Mouse (Mus musculus) neural tube, embryonic 11.5 days (tissue): ENCODE data around the gene Fat1. TPM values are rescaled to one million over a fixed set of nuclear protein-coding genes. Genes with fewer than 3 reads are reported as not detected.
"Not testable (repeated sequence)": the region's sequence is repeated elsewhere in the genome, so short reads cannot be mapped to it uniquely, and the experiment has no call there.

ENCODE experiments used
- ATAC-seq: fragments of 200-750 bp; cut with Nextera tagmentation; 2 replicates; pipeline ENCODE4 v1.8.0; 2017; ENCODE audit warnings: moderate number of reproducible peaks, mild to moderate bottlenecking, moderate TSS enrichment, moderate library complexity; ENCODE audit not compliant: insufficient read depth, low FRiP score, low TSS enrichment
- DNase-seq: peaks from one replicate; pipeline ENCODE4 v3.0.0-alpha.2; 2015; ENCODE audit warnings: low spot score
- H3K27ac ChIP-seq: fragments of 300-500 bp; sonication (generic); 2 replicates; pipeline ENCODE4 v1.5.1; 2014; ENCODE audit warnings: low read depth, mild to moderate bottlenecking, low read length
- H3K27me3 ChIP-seq: fragments of 300-500 bp; sonication (generic); 2 replicates; pipeline ENCODE4 v1.6.1; 2014; ENCODE audit warnings: mild to moderate bottlenecking, low read length, mixed read lengths; ENCODE audit not compliant: control insufficient read depth, insufficient read depth
- H3K36me3 ChIP-seq: fragments of 300-500 bp; sonication (generic); 2 replicates; pipeline ENCODE4 v1.6.1; 2014; ENCODE audit warnings: mild to moderate bottlenecking, low read length, moderate library complexity, mixed read lengths; ENCODE audit not compliant: control insufficient read depth, insufficient read depth
- H3K4me1 ChIP-seq: fragments of 300-500 bp; sonication (generic); 2 replicates; pipeline ENCODE4 v1.6.1; 2014; ENCODE audit warnings: low read length, mixed read lengths; ENCODE audit not compliant: control insufficient read depth, insufficient read depth
- H3K4me2 ChIP-seq: fragments of 300-500 bp; sonication (generic); 2 replicates; pipeline ENCODE4 v1.6.1; 2014; ENCODE audit warnings: low read depth, mild to moderate bottlenecking, moderate library complexity
- H3K4me3 ChIP-seq: fragments of 300-500 bp; sonication (generic); 2 replicates; pipeline ENCODE4 v1.5.1; 2014; ENCODE audit warnings: low read depth, low read length
- H3K9ac ChIP-seq: fragments of 300-500 bp; sonication (generic); 2 replicates; pipeline ENCODE4 v1.6.1; 2014; ENCODE audit warnings: mild to moderate bottlenecking, low read length
- H3K9me3 ChIP-seq: fragments of 300-500 bp; sonication (generic); 2 replicates; pipeline ENCODE4 v1.6.1; 2016; ENCODE audit warnings: low read length; ENCODE audit not compliant: control insufficient read depth
- WGBS: fragments of 180-500 bp; shearing (Covaris S2); extraction: QIAGEN DNeasy Blood & Tissue Kit; methylation state at CpG from one replicate; pipeline ENCODE4 v1.1.7; 2014; 5-methylcytosine and 5-hydroxymethylcytosine counted together
- polyA plus RNA-seq: library from polyadenylated mRNA; unstranded; fragments of >200 nt; fragmentation: Nextera tagmentation; extraction: Ambion mirVana; gene quantifications from 2 replicates; pipeline ENCODE4 v1.2.1, GENCODE M21; 2014

Fat1 gene
- polyA plus RNA-seq, 1 experiment from 2014 or later, result 23.3 TPM

DNA sequence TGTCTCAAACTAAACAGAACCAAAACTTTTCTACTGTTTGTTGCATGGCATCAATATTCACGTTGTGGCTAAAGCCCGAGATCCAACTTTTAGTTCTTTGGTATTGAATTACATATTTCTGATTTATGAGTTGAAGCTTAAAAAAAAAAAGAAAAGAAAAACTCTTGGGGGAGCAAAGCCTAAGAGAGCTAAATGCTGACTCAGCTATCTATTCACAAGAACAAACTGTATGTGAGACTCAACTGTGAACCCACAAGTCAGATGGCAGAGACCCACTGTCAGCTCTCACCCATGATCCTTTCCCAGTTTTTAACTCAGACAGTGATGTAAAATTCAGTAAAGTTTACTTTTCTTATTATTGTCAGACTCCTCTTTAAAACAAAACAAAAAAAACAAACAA is 124.8 kb downstream of the Fat1 start:
- 85% methylated on average over 2 of the region's 2 CpGs for whole genome bisulfite sequencing
- Histone ChIP-seq H3K4me3 (no peak overlapping the region), H3K27me3 (no peaks in the 10 kb centered on the region), H3K27ac (no peak overlapping the region), H3K4me2 (no peak overlapping the region), H3K4me1 (no peaks in the 10 kb centered on the region), H3K36me3 (no peaks in the 10 kb centered on the region), H3K9me3 (no peaks in the 10 kb centered on the region), H3K9ac (no peak overlapping the region)
- no peak for DNase-seq
- no peak for ATAC-seq

- ATAC-seq (no peak), DNase-seq (no peak)
- H3K4me2 ChIP-seq, result no peak overlapping the region
- H3K27me3 ChIP-seq, result no peaks in the 10 kb centered on the region
- H3K4me3 ChIP-seq, result no peak overlapping the region
- H3K36me3 ChIP-seq, result no peaks in the 10 kb centered on the region
- no peak overlapping the region for H3K9ac ChIP-seq
- no peaks in the 10 kb centered on the region for H3K9me3 ChIP-seq
- no peaks in the 10 kb centered on the region for H3K4me1 ChIP-seq
- WGBS, result 94% methylated on average over 11 of the region's 11 CpGs
- H3K27ac ChIP-seq, result no peak overlapping the region
These were observed 127.1 kb downstream of the Fat1 start for GRCm38 (mm10) chr8:45062311-45062710.

DNA sequence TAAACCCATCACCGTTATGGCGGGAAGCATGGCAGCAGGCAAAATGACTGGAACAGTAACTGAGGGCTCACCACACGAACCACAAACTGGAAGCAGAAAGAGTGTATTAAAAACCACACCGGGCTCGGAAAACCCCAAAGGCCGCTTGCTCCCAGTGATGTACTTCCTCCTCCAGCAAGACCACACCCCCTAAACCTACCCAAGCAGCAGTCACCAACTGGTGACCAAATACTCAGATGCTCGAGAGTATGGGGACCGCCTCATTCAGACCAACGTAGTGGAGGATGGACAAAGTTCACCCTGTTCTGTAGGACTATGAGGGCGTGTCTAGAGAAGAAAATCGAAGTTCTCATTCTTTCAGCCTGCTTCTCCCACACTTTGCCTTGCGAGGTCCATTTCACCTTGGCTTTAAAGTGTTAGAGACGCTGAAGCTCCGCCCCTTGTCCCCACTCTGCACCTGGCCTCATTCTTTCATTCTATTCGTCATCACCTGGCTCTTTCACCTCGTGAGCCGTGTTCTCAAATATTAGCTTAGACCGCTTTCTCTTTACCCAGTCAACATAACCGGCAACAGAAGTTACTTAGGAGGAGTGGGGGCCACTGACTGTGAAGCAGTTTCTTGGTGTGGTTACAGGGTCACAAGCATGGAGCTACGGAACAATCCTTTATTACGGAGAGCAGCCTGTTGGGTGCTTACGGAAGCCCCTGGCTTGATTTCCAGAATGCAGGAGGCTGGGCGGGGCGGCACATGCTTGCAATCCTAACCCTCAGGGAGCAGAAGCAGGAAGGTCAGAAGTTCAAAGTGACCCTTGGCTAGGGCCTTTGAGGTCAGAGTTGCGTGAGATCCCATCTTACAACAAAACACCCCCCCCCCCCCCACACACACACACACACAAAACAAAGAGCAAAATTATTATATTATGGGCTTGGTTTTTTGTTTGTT is 128.0 kb downstream of the Fat1 start:
- Histone ChIP-seq H3K9ac (no peak overlapping the region), H3K27ac (no peak overlapping the region), H3K4me3 (no peak overlapping the region), H3K36me3 (no peaks in the 10 kb centered on the region), H3K27me3 (no peaks in the 10 kb centered on the region), H3K4me1 (no peaks in the 10 kb centered on the region), H3K4me2 (no peak overlapping the region), H3K9me3 (no peaks in the 10 kb centered on the region)
- no peak for DNase-seq
- WGBS, result 67% methylated on average over 25 of the region's 25 CpGs
- ATAC-seq, result peak; percentile 11; the same call in 1 of the 2 replicates

GRCm38 (mm10) chr8:45064197-45064869 is 129.1 kb downstream of the Fat1 start:
- Histone ChIP-seq H3K9me3 (no peaks in the 10 kb centered on the region), H3K36me3 (no peaks in the 10 kb centered on the region), H3K27me3 (no peaks in the 10 kb centered on the region), H3K4me2 (no peak overlapping the region), H3K4me3 (no peak overlapping the region), H3K27ac (no peak overlapping the region), H3K4me1 (no peaks in the 10 kb centered on the region), H3K9ac (no peak overlapping the region)
- peak; percentile 76 for ATAC-seq
- WGBS, result 36% methylated on average over 8 of the region's 8 CpGs
- peak; percentile 38 for DNase-seq

- WGBS, result 86% methylated on average over 1 of the region's 1 CpGs
- not testable (repeated sequence) for H3K36me3 ChIP-seq, H3K9me3 ChIP-seq, H3K4me3 ChIP-seq, H3K27ac ChIP-seq, H3K4me1 ChIP-seq, H3K4me2 ChIP-seq, DNase-seq, ATAC-seq, H3K27me3 ChIP-seq, H3K9ac ChIP-seq
These were observed 130.1 kb downstream of the Fat1 start for GRCm38 (mm10) chr8:45065391-45065790.

DNA sequence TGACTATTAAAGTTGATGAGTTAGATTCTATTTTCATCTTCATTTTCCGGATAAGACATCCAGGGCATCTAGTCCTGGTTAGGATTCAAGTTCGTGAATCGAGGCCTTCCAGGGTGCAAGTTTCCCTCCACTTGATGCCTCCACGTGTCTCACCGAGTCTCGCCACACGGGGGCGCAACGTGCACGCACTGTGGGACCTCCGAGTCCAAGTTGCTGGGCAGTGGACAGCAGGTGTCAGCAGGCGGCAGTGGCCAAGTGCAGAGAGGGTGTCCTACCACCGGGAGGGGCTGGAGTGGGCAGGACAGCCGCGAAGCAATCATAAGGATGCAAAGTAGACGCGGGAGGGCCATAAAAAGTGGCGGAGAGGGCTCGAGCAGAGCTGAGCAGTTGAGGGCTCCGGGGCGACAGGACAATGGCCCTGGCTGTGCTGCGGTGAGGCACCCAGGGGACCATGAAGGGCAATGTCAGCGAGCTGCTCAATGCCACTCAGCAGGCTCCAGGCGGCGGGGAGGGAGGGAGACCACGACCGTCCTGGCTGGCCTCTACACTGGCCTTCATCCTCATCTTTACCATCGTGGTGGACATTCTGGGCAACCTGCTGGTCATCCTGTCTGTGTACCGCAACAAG is 133.6 kb downstream of the Fat1 start, which contains the start of gene Mtnr1a:
TSS of gene Mtnr1a (plus strand) at position 379 of the 628 bp plus-strand sequence.
- H3K9ac ChIP-seq, result 0 out of 2 replicates have a peak within 1 kb of the TSS, but pooled peaks have one; percentile 18

GRCm38 (mm10) chr8:45070949-45071348 is 135.7 kb downstream of the Fat1 start:
- no peak overlapping the region for H3K4me2 ChIP-seq
- DNase-seq, result no peak
- H3K27me3 ChIP-seq, result no peaks in the 10 kb centered on the region
- ATAC-seq, result no peak
- no peaks in the 10 kb centered on the region for H3K4me1 ChIP-seq
- 94% methylated on average over 8 of the region's 8 CpGs for WGBS
- no peak overlapping the region for H3K9ac ChIP-seq
- no peak overlapping the region for H3K4me3 ChIP-seq
- H3K36me3 ChIP-seq, result no peaks in the 10 kb centered on the region
- H3K9me3 ChIP-seq, result no peaks in the 10 kb centered on the region
- no peak overlapping the region for H3K27ac ChIP-seq

More for the DNA sequence above, 133.6 kb downstream of the Fat1 start, which contains the start of gene Mtnr1a:
- peak; percentile 84 for ATAC-seq
- peak within 1 kb of the TSS; percentile 30 for H3K4me3 ChIP-seq
- H3K27me3 ChIP-seq, result no peaks in the 10 kb centered on the region
- no peaks in the 10 kb centered on the region for H3K4me1 ChIP-seq
- DNase-seq, result peak; percentile 93
- 7% methylated on average over 29 of the region's 29 CpGs for WGBS
- H3K4me2 ChIP-seq, result peak within 1 kb of the TSS; percentile 56
- no peaks in the 10 kb centered on the region for H3K9me3 ChIP-seq
- H3K36me3 ChIP-seq, result no peaks in the 10 kb centered on the region
- no peak within 1 kb of the TSS for H3K27ac ChIP-seq

DNA sequence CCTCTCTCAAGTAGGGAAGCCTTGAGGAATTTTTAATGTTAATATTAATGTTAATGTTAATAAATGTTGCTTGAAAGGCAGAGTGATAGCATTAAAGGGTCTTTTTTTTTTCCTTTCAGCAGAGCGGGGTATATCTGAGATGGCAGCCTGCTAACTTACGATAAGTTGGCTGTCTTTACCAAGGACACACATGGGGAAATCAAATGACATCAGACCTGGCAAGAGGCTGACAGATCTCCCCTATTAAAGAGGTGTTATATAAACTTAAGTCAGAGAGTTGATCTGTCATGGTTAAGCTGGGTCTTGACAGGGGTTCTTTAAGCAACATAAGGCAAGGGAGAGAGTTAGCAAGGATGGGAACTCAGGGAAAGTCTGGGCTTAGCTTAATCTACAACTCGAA is 145.6 kb downstream of the Fat1 start:
- DNase-seq, result no peak
- Histone ChIP-seq H3K4me1 (no peaks in the 10 kb centered on the region), H3K4me2 (no peak overlapping the region), H3K9ac (no peak overlapping the region), H3K36me3 (no peaks in the 10 kb centered on the region), H3K9me3 (no peaks in the 10 kb centered on the region), H3K27me3 (no peaks in the 10 kb centered on the region), H3K27ac (no peak overlapping the region), H3K4me3 (no peak overlapping the region)
- ATAC-seq, result no peak
- WGBS, result 85% methylated on average over 3 of the region's 3 CpGs
